Mouse (Mus musculus): ENCODE measurements at regions not wholly inside any gene's neighbourhood (a gene's known extent, or its start where the extent isn't known, plus 50 kb on each side); places are given as distances from the start of the nearest gene placed in this dataset.

- TF ChIP-seq ZC3H11A (IDR thresholded peaks at IDR 0.05; ENCODE audit: borderline replicate concordance, low read depth, low read length) (no peak), HCFC1 (IDR thresholded peaks at IDR 0.05; ENCODE audit: borderline replicate concordance, insufficient read depth, low read length) (no peak)
These were observed 71.7 kb downstream of the Cavin4 start for GRCm38 (mm10) chr4:48734854-48735564.
